Mouse (Mus musculus) kidney, adult 2 months (tissue): ENCODE measurements around the gene Tmem161a.

Experiments used
- CTCF ChIP-seq: fragments of 200-500 bp; conservative IDR thresholded peaks from 2 replicates; pipeline ENCODE4 v1.5.1; 2011; ENCODE audit warnings: low read depth, mild to moderate bottlenecking, control low read depth, low read length, moderate library complexity, mixed read lengths; ENCODE audit not compliant: insufficient read depth, insufficient read length
- POLR2A ChIP-seq: fragments of 200-500 bp; IDR thresholded peaks from one replicate; pipeline ENCODE4 v1.6.1; 2011; ENCODE audit warnings: low read depth, low read length, control low read depth

DNA sequence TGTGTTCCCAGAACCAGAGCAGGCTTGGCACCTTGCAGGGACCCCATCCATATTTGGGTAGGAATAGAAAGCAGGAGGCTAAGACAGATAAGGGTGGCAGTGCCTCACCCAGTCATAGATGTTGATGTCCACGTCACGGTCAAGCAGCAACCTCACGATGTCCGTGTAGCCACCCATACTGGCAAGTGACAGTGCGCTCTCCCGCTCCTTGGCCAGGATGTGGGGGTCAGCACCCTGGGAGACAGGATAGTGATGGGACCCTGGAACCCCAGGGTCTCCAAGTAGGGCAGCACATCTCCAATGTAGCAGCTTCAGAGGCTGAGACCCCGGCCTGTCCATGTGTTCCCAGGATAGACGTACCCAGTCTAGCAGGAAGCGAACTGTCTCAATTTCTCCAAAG is 37.2 kb upstream of the Tmem161a start:
- TF ChIP-seq CTCF: no peak
- no peak for TF ChIP-seq POLR2A
